Mouse (Mus musculus) adrenal gland, postnatal 25 days (tissue): Measurements from ENCODE around the gene Atp6v0a2. TPM values are rescaled to one million over a fixed set of nuclear protein-coding genes. Genes with fewer than 3 reads are reported as not detected.
"Not testable (repeated sequence)": the region's sequence is repeated elsewhere in the genome, so short reads cannot be mapped to it uniquely, and the experiment has no call there.

Experiments
- DNase-seq: peaks from one replicate; pipeline ENCODE4 v3.0.0; 2021; ENCODE audit warnings: mixed read lengths
- long read RNA-seq: library from polyadenylated mRNA; stranded (forward); transcript quantifications from one replicate; pipeline ENCODE4 v2.0.0, GENCODE M21; 2021
- total RNA-seq: library from RNA; stranded (reverse); gene quantifications from 2 replicates; pipeline ENCODE4 v1.2.3, GENCODE M21; 2021

Atp6v0a2 gene
- 54.0 and 83.7 TPM in 2 replicates for total RNA-seq
- long read RNA-seq, full-length matches to known transcripts, result 87 of 112 reads
- long read RNA-seq, partial matches to known transcripts, result 8 of 112 reads
- long read RNA-seq, other reads (novel, unspliced or antisense), result 17 of 112 reads

DNA sequence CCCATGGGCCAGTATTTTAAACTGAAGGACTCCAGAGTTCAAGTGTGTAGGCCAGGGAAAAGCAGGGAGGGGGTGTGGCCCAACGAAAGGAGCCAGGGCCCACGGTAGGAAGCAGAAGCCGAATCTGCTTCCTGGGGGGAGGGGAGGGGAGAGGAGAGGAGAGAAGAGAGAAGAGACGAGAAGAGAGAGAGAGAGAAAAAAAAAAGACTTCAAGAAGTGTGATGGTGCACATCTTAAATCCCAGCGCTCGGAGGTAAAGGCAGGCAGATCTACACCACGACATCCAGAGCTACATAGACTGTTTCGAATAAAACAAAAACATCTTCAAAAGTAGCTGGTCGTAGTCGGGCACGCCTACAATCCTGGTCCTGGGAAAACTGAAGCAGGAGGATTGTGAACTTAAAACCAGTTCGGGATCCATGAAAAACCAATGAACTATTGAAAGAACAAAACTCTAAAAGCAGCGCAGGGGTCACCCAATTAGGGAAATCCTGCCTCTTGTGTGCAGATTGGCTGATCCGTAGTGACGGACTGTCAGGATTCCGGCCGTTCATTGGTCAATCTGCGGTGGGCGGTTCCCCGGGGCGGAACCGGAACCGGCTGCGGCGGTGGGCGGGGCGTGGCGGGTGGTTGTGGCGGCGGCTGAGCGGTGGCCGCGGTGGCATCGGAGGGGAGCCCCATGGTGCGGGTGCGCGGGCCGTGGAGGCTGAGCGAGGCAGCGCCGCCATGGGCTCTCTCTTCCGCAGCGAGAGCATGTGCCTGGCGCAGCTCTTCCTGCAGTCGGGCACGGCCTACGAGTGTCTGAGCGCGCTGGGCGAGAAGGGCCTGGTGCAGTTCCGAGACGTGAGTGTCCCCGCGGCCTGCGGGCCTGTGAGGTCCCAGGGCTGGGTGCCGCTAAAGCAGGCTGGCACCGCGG lies at the start of gene Atp6v0a2:
Gene Atp6v0a2, plus strand, starts transcription at position 129 of the 916 bp plus-strand sequence.
- peak; percentile 97 for DNase-seq

DNA sequence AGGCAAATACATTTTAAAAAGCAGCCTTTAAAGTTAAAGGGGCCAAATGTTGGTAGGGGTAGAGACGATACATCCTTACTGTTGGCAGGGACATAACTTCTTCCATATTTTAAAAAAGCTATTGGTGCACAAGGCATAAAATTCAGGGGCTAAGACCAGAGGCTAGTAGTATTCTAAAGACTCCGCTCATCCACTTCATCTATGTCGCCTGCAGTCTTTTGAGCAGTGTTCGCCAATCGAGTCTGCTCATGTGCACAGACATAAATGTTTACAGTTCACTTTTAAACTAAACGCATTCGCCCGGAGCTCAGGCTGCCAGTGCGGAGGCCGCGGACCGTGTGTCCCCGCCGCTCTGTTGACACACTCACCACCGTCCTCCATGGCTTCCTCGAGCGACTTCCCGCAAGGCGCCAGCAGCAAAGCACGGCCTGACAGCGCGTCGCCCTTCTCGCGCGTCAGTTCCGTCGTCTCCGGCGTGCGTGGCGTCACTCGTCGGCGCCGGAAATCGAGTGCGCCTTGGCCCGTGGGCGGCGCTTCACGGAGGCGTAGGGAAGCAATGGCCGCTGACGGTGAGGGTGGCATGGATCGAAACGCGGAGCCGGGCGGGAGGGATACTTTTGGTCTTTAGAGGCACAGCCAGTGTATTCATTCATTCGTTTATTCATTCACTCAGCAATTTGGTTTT lies 49.6 kb upstream of the Atp6v0a2 start, which contains the start of the genes Eif2b1 and Gtf2h3:
Gene Eif2b1, minus strand, starts transcription at position 499 of the 685 bp plus-strand sequence.
Gene Gtf2h3, plus strand, starts transcription at position 508 of the 685 bp plus-strand sequence.
- peak; percentile 96 for DNase-seq

DNA sequence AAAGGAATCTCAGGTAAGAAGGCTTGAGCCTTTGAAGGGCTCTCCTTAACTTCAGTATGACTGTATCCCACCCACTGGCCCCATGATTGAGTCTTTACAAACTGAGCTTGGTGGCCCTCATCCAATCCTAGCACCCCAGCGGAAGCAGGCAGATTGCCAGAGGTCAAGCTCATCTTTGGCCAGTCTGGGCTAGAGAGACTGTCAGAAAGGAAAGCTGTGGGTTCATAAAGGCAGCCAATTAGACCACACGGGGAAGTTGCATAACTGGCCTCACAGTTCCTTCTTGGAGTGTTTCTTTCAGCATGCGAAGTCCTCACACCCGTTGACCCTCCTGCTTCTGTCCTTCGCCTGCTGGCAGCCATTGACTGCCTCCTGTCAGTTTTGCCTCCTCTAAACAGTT lies 45.9 kb upstream of the Atp6v0a2 start:
- DNase-seq, result no peak

DNA sequence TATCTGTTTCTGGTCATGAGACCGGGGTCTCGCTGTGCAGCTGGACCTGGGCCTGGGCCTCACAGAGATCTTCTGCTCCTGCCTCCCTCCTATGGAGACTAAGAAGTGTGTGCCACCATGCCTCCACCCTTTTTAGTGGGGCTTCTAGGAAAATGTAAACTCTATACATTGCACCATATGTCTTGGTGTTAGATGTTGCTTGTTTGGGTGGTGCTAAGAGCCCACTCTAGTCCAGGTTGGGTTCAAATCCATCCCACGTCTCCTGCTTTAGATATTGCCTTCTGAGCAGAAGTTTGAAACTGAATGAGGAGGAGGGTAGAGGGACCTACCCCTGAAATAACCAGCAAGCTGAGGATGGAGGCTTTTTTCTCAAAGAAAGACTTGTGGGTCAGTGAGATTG lies 35.6 kb upstream of the Atp6v0a2 start:
- DNase-seq, result no peak

- peak; percentile 91 for DNase-seq
These were observed 29.9 kb upstream of the Atp6v0a2 start for GRCm38 (mm10) chr5:124598224-124599174.

GRCm38 (mm10) chr5:124599726-124600125 lies 28.6 kb upstream of the Atp6v0a2 start:
- not testable (repeated sequence) for DNase-seq

DNA sequence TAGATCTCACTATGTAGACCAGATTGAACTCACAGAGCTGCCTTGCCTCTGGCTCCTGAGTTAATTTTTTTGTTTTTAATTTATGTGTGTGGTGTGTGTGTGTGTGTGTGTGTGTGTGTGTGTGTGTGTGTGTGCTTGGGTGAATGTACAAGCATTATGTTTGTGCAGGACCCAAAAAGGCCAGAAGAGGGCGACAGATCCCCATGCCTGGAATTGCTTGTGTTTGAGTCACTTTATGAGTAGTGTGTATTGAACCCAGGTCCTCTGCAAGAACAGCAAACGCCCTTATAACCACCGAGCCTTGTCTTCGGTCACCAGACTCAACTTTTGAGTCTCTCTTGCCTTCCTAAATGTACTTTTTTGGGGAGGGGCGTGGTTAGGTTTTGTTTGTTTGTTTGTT lies 26.0 kb upstream of the Atp6v0a2 start:
- DNase-seq, result peak; percentile 65

- DNase-seq, result no peak
These were observed 24.1 kb upstream of the Atp6v0a2 start for GRCm38 (mm10) chr5:124604296-124604695.

GRCm38 (mm10) chr5:124605041-124605622 lies 23.2 kb upstream of the Atp6v0a2 start:
- DNase-seq, result no peak

DNA sequence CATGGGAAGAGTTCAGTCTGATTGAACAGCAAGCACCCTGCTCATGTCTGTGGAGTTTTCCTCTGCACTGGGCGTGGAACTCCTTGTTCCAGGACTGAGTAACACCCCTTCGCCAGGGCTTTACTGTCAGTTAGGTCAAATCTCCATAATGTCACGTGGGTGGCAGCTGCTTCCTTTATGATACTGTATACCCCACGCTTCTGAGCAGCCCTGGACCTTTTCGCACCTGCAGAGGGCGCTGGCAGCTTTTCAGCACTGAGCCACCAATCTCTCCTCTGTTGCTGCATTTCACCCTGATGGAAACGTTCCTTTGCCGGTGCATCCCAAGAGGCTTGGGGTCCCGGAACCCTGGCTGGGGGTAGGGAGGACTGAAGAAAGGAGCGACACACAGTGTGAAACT lies 17.4 kb upstream of the Atp6v0a2 start:
- DNase-seq, result no peak

DNA sequence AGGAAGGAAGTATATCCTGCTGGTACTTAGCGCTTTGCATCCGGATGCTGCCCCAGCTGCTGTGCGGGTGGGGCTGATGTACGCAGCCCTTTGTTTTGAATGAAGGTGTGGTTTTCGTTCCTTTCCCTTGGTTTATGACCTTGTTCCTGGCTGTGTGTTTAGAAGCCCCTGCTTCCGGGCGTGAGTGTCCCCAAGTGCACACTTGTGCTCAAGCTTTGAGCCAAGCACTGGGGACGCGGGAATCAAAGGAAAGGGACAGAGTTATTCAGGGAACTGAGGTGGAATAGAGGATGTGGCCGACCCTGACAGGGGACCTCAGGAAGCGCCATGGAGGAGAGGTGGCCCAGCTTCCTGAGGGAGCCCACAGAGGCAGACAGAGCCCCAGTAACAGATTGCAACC lies 13.7 kb upstream of the Atp6v0a2 start:
- DNase-seq, result no peak

- no peak for DNase-seq
These were observed 9.7 kb upstream of the Atp6v0a2 start for GRCm38 (mm10) chr5:124618711-124619110.

DNA sequence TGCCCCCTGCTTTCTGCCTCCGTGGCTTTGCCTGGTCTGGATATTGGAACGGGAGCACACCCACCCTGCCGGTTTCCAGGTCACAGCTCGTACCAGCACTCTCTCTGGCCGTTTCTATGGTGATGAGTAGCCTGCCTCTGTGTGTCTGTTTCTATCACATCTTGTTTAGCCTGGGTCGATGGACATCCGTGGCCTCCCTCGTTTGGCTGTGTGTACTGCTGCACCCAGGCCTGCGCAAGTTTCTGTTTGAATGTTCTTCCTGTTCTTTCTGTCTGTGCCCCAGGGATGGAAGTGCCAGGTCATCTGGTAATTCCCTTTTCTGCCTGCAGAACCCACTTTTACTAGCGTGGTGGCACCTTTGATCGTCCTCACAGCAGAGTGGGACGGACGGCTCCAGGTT lies 7.0 kb upstream of the Atp6v0a2 start:
- no peak for DNase-seq

- DNase-seq, result peak; percentile 73
These were observed 5.5 kb upstream of the Atp6v0a2 start for GRCm38 (mm10) chr5:124622890-124623289.

DNA sequence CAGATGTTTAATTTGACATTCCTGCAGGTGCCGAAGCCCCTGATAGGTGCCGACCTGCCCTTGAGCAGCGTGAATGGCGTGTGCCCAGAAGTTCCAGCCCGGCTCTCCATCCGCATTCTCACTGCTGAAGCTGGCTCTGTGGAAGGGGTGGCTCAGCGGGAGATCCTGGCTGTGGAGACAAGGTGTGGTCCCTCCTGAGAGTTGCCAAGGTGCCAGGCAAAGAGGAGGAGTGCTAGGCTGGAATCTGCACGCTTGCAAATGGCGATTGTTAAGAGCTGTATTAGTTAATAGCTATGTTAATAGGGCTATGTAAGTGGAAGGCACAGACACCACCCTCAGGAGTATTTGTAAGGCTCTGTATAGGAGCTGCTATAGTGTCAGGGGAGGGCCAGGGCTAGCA lies 4.1 kb upstream of the Atp6v0a2 start:
- no peak for DNase-seq

GRCm38 (mm10) chr5:124629641-124630040 lies 1.3 kb downstream of the Atp6v0a2 start:
- no peak for DNase-seq

GRCm38 (mm10) chr5:124631685-124632084 lies 3.3 kb downstream of the Atp6v0a2 start:
- DNase-seq, result no peak

DNA sequence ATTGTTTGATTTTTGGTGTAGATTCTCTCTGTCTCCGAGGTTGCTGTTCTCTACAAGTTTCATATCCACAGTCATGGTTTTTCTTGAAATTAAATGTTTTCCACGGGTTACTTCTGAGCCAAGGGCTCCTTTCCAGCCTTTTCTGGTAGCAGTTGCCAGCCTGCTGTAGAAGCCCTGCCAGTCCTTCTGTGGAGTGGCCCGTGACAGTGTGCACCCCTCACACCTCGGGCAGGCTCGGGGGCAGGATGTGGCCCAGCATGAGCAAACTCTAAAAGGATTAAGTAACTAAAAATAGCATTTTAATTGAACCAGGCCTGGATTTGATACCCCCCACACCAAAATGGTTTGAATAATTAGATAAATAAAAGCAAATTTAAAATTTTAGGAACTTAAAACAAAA lies 4.1 kb downstream of the Atp6v0a2 start:
- no peak for DNase-seq

- no peak for DNase-seq
These were observed 5.0 kb downstream of the Atp6v0a2 start for GRCm38 (mm10) chr5:124633425-124633824.

DNA sequence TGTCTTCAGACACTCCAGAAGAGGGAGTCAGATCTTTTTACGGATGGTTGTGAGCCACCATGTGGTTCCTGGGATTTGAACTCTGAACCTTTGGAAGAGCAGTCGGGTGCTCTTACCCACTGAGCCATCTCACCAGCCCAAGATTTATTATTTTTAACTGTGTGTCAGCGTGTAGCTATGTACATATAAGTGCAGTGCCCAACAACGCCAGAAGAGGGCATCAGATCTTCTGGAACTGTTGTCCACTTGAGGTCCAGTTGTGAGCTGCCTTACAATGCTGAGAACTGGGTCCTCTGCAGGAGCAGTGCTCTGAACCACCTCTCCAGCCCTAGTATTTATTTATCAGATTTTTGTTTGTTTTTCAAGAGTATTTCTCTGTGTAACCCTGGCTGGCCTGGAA lies 6.7 kb downstream of the Atp6v0a2 start:
- DNase-seq, result peak; percentile 20

GRCm38 (mm10) chr5:124636139-124636538 lies 7.8 kb downstream of the Atp6v0a2 start:
- DNase-seq, result no peak
